Mouse (Mus musculus): ENCODE results near the gene S100b. TPM values are rescaled to one million over a fixed set of nuclear protein-coding genes. Genes with fewer than 3 reads are reported as not detected.

Gene S100b
- polyA plus RNA-seq, 1 experiment from 2014 or later = 0.44 TPM

GRCm38 (mm10) chr10:76253079-76253478, 574 bp upstream of the S100b start:
- Histone ChIP-seq H3K9ac (ENCODE audit: low read depth, low read length) (no peak overlapping the region), H3K9me3 (replicated peaks; ENCODE audit: control insufficient read depth, low read length) (no peaks in the 10 kb centered on the region), H3K36me3 (ENCODE audit: control insufficient read depth, insufficient read depth, low read length) (no peaks in the 10 kb centered on the region), H3K27ac (ENCODE audit: low read depth, low read length) (no peak overlapping the region), H3K4me1 (ENCODE audit: control insufficient read depth, insufficient read depth, low read length) (peaks cover 5% of the 10 kb centered on the region), H3K4me3 (ENCODE audit: low read depth, low read length) (no peak overlapping the region), H3K4me2 (no peak overlapping the region), H3K27me3 (ENCODE audit: control insufficient read depth, insufficient read depth, low read length) (no peaks in the 10 kb centered on the region)
- no peak for ATAC-seq (replicated peaks; ENCODE audit: insufficient number of reproducible peaks, low FRiP score, low TSS enrichment)
- WGBS (ENCODE audit: insufficient replicate concordance) = 89% methylated on average over 1 of the region's 1 CpGs

GRCm38 (mm10) chr10:76255617-76256016, 2.0 kb downstream of the S100b start:
- Histone ChIP-seq H3K9me3 (replicated peaks; ENCODE audit: control insufficient read depth, low read length) (no peaks in the 10 kb centered on the region), H3K27ac (ENCODE audit: low read depth, low read length) (no peak overlapping the region), H3K9ac (ENCODE audit: low read depth, low read length) (no peak overlapping the region), H3K4me3 (ENCODE audit: low read depth, low read length) (no peak overlapping the region), H3K4me1 (ENCODE audit: control insufficient read depth, insufficient read depth, low read length) (peaks cover 8% of the 10 kb centered on the region), H3K27me3 (ENCODE audit: control insufficient read depth, insufficient read depth, low read length) (no peaks in the 10 kb centered on the region), H3K4me2 (no peak overlapping the region), H3K36me3 (ENCODE audit: control insufficient read depth, insufficient read depth, low read length) (no peaks in the 10 kb centered on the region)
- ATAC-seq (replicated peaks; ENCODE audit: insufficient number of reproducible peaks, low FRiP score, low TSS enrichment) = no peak
- 72% methylated on average over 6 of the region's 6 CpGs for WGBS (ENCODE audit: insufficient replicate concordance)

DNA sequence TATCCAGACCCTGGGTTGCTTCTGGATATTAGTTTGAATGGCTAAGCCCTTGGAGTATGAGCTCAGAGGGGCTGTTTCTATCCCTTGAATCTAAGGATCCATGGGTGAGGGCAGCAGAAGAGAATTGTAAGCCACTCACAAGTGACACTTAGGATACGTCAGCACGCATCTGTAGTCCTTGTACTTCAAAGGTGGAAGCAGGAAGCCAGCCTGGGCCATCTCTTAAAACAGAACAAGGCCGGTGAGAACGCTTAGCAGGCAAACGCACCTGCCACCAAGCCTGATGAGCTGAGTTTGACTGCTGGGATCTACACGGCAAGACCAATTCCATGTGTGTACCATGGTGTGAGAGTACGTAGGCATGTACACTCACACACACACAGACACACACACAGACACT, 3.6 kb downstream of the S100b start:
- Histone ChIP-seq H3K4me3 (ENCODE audit: low read depth, low read length) (no peak overlapping the region), H3K27ac (ENCODE audit: low read depth, low read length) (no peak overlapping the region), H3K9me3 (replicated peaks; ENCODE audit: control insufficient read depth, low read length) (no peaks in the 10 kb centered on the region), H3K4me2 (no peak overlapping the region), H3K27me3 (ENCODE audit: control insufficient read depth, insufficient read depth, low read length) (no peaks in the 10 kb centered on the region), H3K4me1 (ENCODE audit: control insufficient read depth, insufficient read depth, low read length) (peaks cover 8% of the 10 kb centered on the region), H3K36me3 (ENCODE audit: control insufficient read depth, insufficient read depth, low read length) (no peaks in the 10 kb centered on the region), H3K9ac (ENCODE audit: low read depth, low read length) (no peak overlapping the region)
- no peak for ATAC-seq (replicated peaks; ENCODE audit: insufficient number of reproducible peaks, low FRiP score, low TSS enrichment)
- WGBS (ENCODE audit: insufficient replicate concordance) = 76% methylated on average over 7 of the region's 7 CpGs

GRCm38 (mm10) chr10:76257719-76258390, 4.2 kb downstream of the S100b start:
- no peak overlapping the region for H3K9ac ChIP-seq (ENCODE audit: low read depth, low read length)
- no peak overlapping the region for H3K4me2 ChIP-seq
- 64% methylated on average over 12 of the region's 12 CpGs for WGBS (ENCODE audit: insufficient replicate concordance)
- no peaks in the 10 kb centered on the region for H3K36me3 ChIP-seq (ENCODE audit: control insufficient read depth, insufficient read depth, low read length)
- no peak overlapping the region for H3K27ac ChIP-seq (ENCODE audit: low read depth, low read length)
- no peaks in the 10 kb centered on the region for H3K27me3 ChIP-seq (ENCODE audit: control insufficient read depth, insufficient read depth, low read length)
- no peaks in the 10 kb centered on the region for H3K9me3 ChIP-seq (replicated peaks; ENCODE audit: control insufficient read depth, low read length)
- ATAC-seq (replicated peaks; ENCODE audit: insufficient number of reproducible peaks, low FRiP score, low TSS enrichment) = 0 out of 2 replicates have a peak, but pooled peaks have one; percentile 37
- no peak overlapping the region for H3K4me3 ChIP-seq (ENCODE audit: low read depth, low read length)
- H3K4me1 ChIP-seq (ENCODE audit: control insufficient read depth, insufficient read depth, low read length) = peaks cover 8% of the 10 kb centered on the region

GRCm38 (mm10) chr10:76259566-76260232, 6.0 kb downstream of the S100b start:
- Histone ChIP-seq H3K27ac (ENCODE audit: low read depth, low read length) (no peak overlapping the region), H3K36me3 (ENCODE audit: control insufficient read depth, insufficient read depth, low read length) (peaks cover 4% of the 10 kb centered on the region), H3K9ac (ENCODE audit: low read depth, low read length) (no peak overlapping the region), H3K27me3 (ENCODE audit: control insufficient read depth, insufficient read depth, low read length) (no peaks in the 10 kb centered on the region), H3K9me3 (replicated peaks; ENCODE audit: control insufficient read depth, low read length) (no peaks in the 10 kb centered on the region), H3K4me3 (ENCODE audit: low read depth, low read length) (no peak overlapping the region), H3K4me2 (no peak overlapping the region), H3K4me1 (ENCODE audit: control insufficient read depth, insufficient read depth, low read length) (peaks cover 8% of the 10 kb centered on the region)
- no peak for ATAC-seq (replicated peaks; ENCODE audit: insufficient number of reproducible peaks, low FRiP score, low TSS enrichment)
- WGBS (ENCODE audit: insufficient replicate concordance) = 70% methylated on average over 18 of the region's 18 CpGs

GRCm38 (mm10) chr10:76260358-76261059, 6.9 kb downstream of the S100b start:
- ATAC-seq (replicated peaks; ENCODE audit: insufficient number of reproducible peaks, low FRiP score, low TSS enrichment) = no peak
- Histone ChIP-seq H3K27ac (ENCODE audit: low read depth, low read length) (no peak overlapping the region), H3K27me3 (ENCODE audit: control insufficient read depth, insufficient read depth, low read length) (no peaks in the 10 kb centered on the region), H3K36me3 (ENCODE audit: control insufficient read depth, insufficient read depth, low read length) (peaks cover 4% of the 10 kb centered on the region), H3K9ac (ENCODE audit: low read depth, low read length) (no peak overlapping the region), H3K4me1 (ENCODE audit: control insufficient read depth, insufficient read depth, low read length) (peaks cover 8% of the 10 kb centered on the region), H3K4me3 (ENCODE audit: low read depth, low read length) (no peak overlapping the region), H3K9me3 (replicated peaks; ENCODE audit: control insufficient read depth, low read length) (no peaks in the 10 kb centered on the region), H3K4me2 (no peak overlapping the region)
- 54% methylated on average over 11 of the region's 11 CpGs for WGBS (ENCODE audit: insufficient replicate concordance)

DNA sequence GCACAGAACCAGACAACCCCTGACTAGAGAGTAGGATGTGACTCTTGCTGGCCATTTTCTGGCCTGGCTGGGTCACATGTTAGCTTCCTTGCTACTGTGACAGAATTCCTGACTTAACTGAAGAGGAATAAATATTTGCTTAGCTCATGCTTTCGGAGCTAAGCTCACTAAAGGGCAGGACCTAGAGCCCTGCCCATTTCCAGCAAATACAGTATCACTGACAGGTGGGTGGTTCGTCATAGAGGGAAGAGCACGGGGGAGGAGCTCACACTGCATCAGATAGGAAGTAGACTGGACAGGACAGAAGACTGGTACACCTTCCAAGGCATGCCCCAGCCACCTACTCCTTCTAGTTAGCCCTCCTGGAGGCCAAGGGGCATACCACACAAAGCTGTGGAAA, 7.8 kb downstream of the S100b start:
- H3K27ac ChIP-seq (ENCODE audit: low read depth, low read length) = no peak overlapping the region
- H3K36me3 ChIP-seq (ENCODE audit: control insufficient read depth, insufficient read depth, low read length) = peaks cover 4% of the 10 kb centered on the region
- no peak overlapping the region for H3K4me2 ChIP-seq
- peaks cover 8% of the 10 kb centered on the region for H3K4me1 ChIP-seq (ENCODE audit: control insufficient read depth, insufficient read depth, low read length)
- ATAC-seq (replicated peaks; ENCODE audit: insufficient number of reproducible peaks, low FRiP score, low TSS enrichment) = no peak
- WGBS (ENCODE audit: insufficient replicate concordance) = 62% methylated on average over 3 of the region's 3 CpGs
- H3K9me3 ChIP-seq (replicated peaks; ENCODE audit: control insufficient read depth, low read length) = no peaks in the 10 kb centered on the region
- no peak overlapping the region for H3K4me3 ChIP-seq (ENCODE audit: low read depth, low read length)
- H3K27me3 ChIP-seq (ENCODE audit: control insufficient read depth, insufficient read depth, low read length) = no peaks in the 10 kb centered on the region
- no peak overlapping the region for H3K9ac ChIP-seq (ENCODE audit: low read depth, low read length)

DNA sequence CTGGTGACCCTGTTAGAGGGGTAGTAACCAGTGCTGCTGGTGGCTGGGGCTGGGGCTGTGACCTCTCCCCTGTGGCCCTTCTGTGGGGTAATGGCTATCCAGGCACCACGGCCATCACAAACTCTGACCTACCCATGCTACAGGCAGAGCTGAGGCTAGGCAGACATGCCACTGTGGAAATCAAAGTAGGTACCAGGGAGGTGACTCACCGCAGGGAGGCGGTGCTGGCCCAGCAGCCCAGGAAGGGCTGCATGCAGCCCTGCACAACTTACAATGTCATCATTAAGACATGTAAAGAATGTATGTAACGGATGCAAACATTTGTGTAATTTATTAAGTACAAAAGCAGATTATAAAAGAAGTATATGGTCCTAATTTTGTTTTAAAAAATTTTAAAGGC, 8.8 kb downstream of the S100b start:
- Histone ChIP-seq H3K27ac (ENCODE audit: low read depth, low read length) (no peak overlapping the region), H3K36me3 (ENCODE audit: control insufficient read depth, insufficient read depth, low read length) (peaks cover 4% of the 10 kb centered on the region), H3K4me3 (ENCODE audit: low read depth, low read length) (no peak overlapping the region), H3K27me3 (ENCODE audit: control insufficient read depth, insufficient read depth, low read length) (no peaks in the 10 kb centered on the region), H3K4me2 (no peak overlapping the region), H3K9me3 (replicated peaks; ENCODE audit: control insufficient read depth, low read length) (no peaks in the 10 kb centered on the region), H3K9ac (ENCODE audit: low read depth, low read length) (no peak overlapping the region), H3K4me1 (ENCODE audit: control insufficient read depth, insufficient read depth, low read length) (peaks cover 5% of the 10 kb centered on the region; the same call in 1 of the 2 replicates)
- no peak for ATAC-seq (replicated peaks; ENCODE audit: insufficient number of reproducible peaks, low FRiP score, low TSS enrichment)
- 50% methylated on average over 4 of the region's 4 CpGs for WGBS (ENCODE audit: insufficient replicate concordance)
